Mouse (Mus musculus): Measurements from ENCODE around the gene Fbln7. TPM values are rescaled to one million over a fixed set of nuclear protein-coding genes. Genes with fewer than 3 reads are reported as not detected.

The Fbln7 gene
- polyA plus RNA-seq, 1 experiment from 2014 or later: 0.90 TPM

GRCm38 (mm10) chr2:128885225-128885811 lies 22.5 kb downstream of the Fbln7 start:
- whole genome bisulfite sequencing: 83% methylated on average over 8 of the region's 8 CpGs
- H3K27me3 ChIP-seq (replicated peaks; ENCODE audit: control insufficient read depth, insufficient read depth, low read length): no peaks in the 10 kb centered on the region
- no peak for ATAC-seq (replicated peaks; ENCODE audit: low FRiP score)

GRCm38 (mm10) chr2:128887866-128888550 lies 25.2 kb downstream of the Fbln7 start:
- Histone ChIP-seq H3K9me3 (ENCODE audit: control insufficient read depth, low read length) (no peaks in the 10 kb centered on the region), H3K4me3 (ENCODE audit: low read depth, low read length) (no peak overlapping the region), H3K4me2 (no peak overlapping the region), H3K9ac (ENCODE audit: low read depth, low read length) (no peak overlapping the region), H3K27ac (ENCODE audit: low read depth, low read length) (no peak overlapping the region), H3K36me3 (ENCODE audit: control insufficient read depth, insufficient read depth, low read length) (no peaks in the 10 kb centered on the region), H3K4me1 (replicated peaks; ENCODE audit: control insufficient read depth, insufficient read depth, low read length) (no peaks in the 10 kb centered on the region), H3K27me3 (replicated peaks; ENCODE audit: control insufficient read depth, insufficient read depth, low read length) (peaks cover 8% of the 10 kb centered on the region)
- DNase-seq (ENCODE audit: low spot score) (no peak), ATAC-seq (replicated peaks; ENCODE audit: low FRiP score) (no peak)
- WGBS: 68% methylated on average over 6 of the region's 6 CpGs

More at GRCm38 (mm10) chr2:128885225-128885811, 22.5 kb downstream of the Fbln7 start:
- no peaks in the 10 kb centered on the region for H3K4me1 ChIP-seq (replicated peaks; ENCODE audit: control insufficient read depth, insufficient read depth, low read length)
- no peak overlapping the region for H3K9ac ChIP-seq (ENCODE audit: low read depth, low read length)
- H3K27ac ChIP-seq (ENCODE audit: low read depth, low read length): no peak overlapping the region
- H3K36me3 ChIP-seq (ENCODE audit: control insufficient read depth, insufficient read depth, low read length): no peaks in the 10 kb centered on the region
- H3K4me2 ChIP-seq: no peak overlapping the region
- H3K9me3 ChIP-seq (ENCODE audit: control insufficient read depth, low read length): no peaks in the 10 kb centered on the region
- H3K4me3 ChIP-seq (ENCODE audit: low read depth, low read length): no peak overlapping the region
- DNase-seq (ENCODE audit: low spot score): no peak

GRCm38 (mm10) chr2:128890661-128891335 lies 28.0 kb downstream of the Fbln7 start:
- H3K9me3 ChIP-seq (ENCODE audit: control insufficient read depth, low read length): no peaks in the 10 kb centered on the region
- DNase-seq (ENCODE audit: low spot score): no peak
- H3K4me2 ChIP-seq: no peak overlapping the region
- no peak overlapping the region for H3K9ac ChIP-seq (ENCODE audit: low read depth, low read length)
- no peaks in the 10 kb centered on the region for H3K4me1 ChIP-seq (replicated peaks; ENCODE audit: control insufficient read depth, insufficient read depth, low read length)
- no peak for ATAC-seq (replicated peaks; ENCODE audit: low FRiP score)
- H3K36me3 ChIP-seq (ENCODE audit: control insufficient read depth, insufficient read depth, low read length): no peaks in the 10 kb centered on the region
- H3K27me3 ChIP-seq (replicated peaks; ENCODE audit: control insufficient read depth, insufficient read depth, low read length): peaks cover 8% of the 10 kb centered on the region
- no peak overlapping the region for H3K4me3 ChIP-seq (ENCODE audit: low read depth, low read length)
- H3K27ac ChIP-seq (ENCODE audit: low read depth, low read length): no peak overlapping the region
- 78% methylated on average over 4 of the region's 4 CpGs for WGBS

GRCm38 (mm10) chr2:128892180-128892721 lies 29.5 kb downstream of the Fbln7 start:
- peak overlapping the region; percentile 64 for H3K4me2 ChIP-seq
- ATAC-seq (replicated peaks; ENCODE audit: low FRiP score) (no peak), DNase-seq (ENCODE audit: low spot score) (no peak)
- WGBS: 8% methylated on average over 35 of the region's 37 CpGs
- H3K4me3 ChIP-seq (ENCODE audit: low read depth, low read length): peak overlapping the region; percentile 34
- H3K27me3 ChIP-seq (replicated peaks; ENCODE audit: control insufficient read depth, insufficient read depth, low read length): peaks cover 8% of the 10 kb centered on the region
- no peaks in the 10 kb centered on the region for H3K4me1 ChIP-seq (replicated peaks; ENCODE audit: control insufficient read depth, insufficient read depth, low read length)
- no peak overlapping the region for H3K27ac ChIP-seq (ENCODE audit: low read depth, low read length)
- no peaks in the 10 kb centered on the region for H3K9me3 ChIP-seq (ENCODE audit: control insufficient read depth, low read length)
- no peak overlapping the region for H3K9ac ChIP-seq (ENCODE audit: low read depth, low read length)
- H3K36me3 ChIP-seq (ENCODE audit: control insufficient read depth, insufficient read depth, low read length): no peaks in the 10 kb centered on the region

GRCm38 (mm10) chr2:128902843-128903242 lies 40.1 kb downstream of the Fbln7 start:
- H3K27ac ChIP-seq (ENCODE audit: low read depth, low read length): no peak overlapping the region
- DNase-seq (ENCODE audit: low spot score) (no peak), ATAC-seq (replicated peaks; ENCODE audit: low FRiP score) (no peak)
- H3K9ac ChIP-seq (ENCODE audit: low read depth, low read length): no peak overlapping the region
- no peaks in the 10 kb centered on the region; the same call in 1 of the 2 replicates for H3K9me3 ChIP-seq (ENCODE audit: control insufficient read depth, low read length)
- no peaks in the 10 kb centered on the region for H3K27me3 ChIP-seq (replicated peaks; ENCODE audit: control insufficient read depth, insufficient read depth, low read length)
- no peaks in the 10 kb centered on the region for H3K36me3 ChIP-seq (ENCODE audit: control insufficient read depth, insufficient read depth, low read length)
- H3K4me3 ChIP-seq (ENCODE audit: low read depth, low read length): no peak overlapping the region
- no peak overlapping the region for H3K4me2 ChIP-seq
- 81% methylated on average over 6 of the region's 6 CpGs for WGBS
- no peaks in the 10 kb centered on the region for H3K4me1 ChIP-seq (replicated peaks; ENCODE audit: control insufficient read depth, insufficient read depth, low read length)

GRCm38 (mm10) chr2:128903661-128904060 lies 40.9 kb downstream of the Fbln7 start:
- no peaks in the 10 kb centered on the region for H3K4me1 ChIP-seq (replicated peaks; ENCODE audit: control insufficient read depth, insufficient read depth, low read length)
- no peak overlapping the region for H3K27ac ChIP-seq (ENCODE audit: low read depth, low read length)
- H3K9ac ChIP-seq (ENCODE audit: low read depth, low read length): no peak overlapping the region
- 81% methylated on average over 3 of the region's 3 CpGs for whole genome bisulfite sequencing
- no peaks in the 10 kb centered on the region for H3K27me3 ChIP-seq (replicated peaks; ENCODE audit: control insufficient read depth, insufficient read depth, low read length)
- ATAC-seq (replicated peaks; ENCODE audit: low FRiP score) (no peak), DNase-seq (ENCODE audit: low spot score) (no peak)
- H3K9me3 ChIP-seq (ENCODE audit: control insufficient read depth, low read length): no peaks in the 10 kb centered on the region; the same call in 1 of the 2 replicates
- no peak overlapping the region for H3K4me3 ChIP-seq (ENCODE audit: low read depth, low read length)
- H3K36me3 ChIP-seq (ENCODE audit: control insufficient read depth, insufficient read depth, low read length): no peaks in the 10 kb centered on the region
- no peak overlapping the region for H3K4me2 ChIP-seq

GRCm38 (mm10) chr2:128914978-128915377 lies 52.2 kb downstream of the Fbln7 start:
- no peaks in the 10 kb centered on the region for H3K27me3 ChIP-seq (replicated peaks; ENCODE audit: control insufficient read depth, insufficient read depth, low read length)
- H3K36me3 ChIP-seq (ENCODE audit: control insufficient read depth, insufficient read depth, low read length): no peaks in the 10 kb centered on the region
- H3K27ac ChIP-seq (ENCODE audit: low read depth, low read length): no peak overlapping the region
- no peak overlapping the region for H3K4me2 ChIP-seq
- no peak overlapping the region for H3K4me3 ChIP-seq (ENCODE audit: low read depth, low read length)
- 65% methylated on average over 4 of the region's 4 CpGs for WGBS
- H3K9ac ChIP-seq (ENCODE audit: low read depth, low read length): no peak overlapping the region
- no peaks in the 10 kb centered on the region for H3K9me3 ChIP-seq (ENCODE audit: control insufficient read depth, low read length)
- no peak for ATAC-seq (replicated peaks; ENCODE audit: low FRiP score)
- DNase-seq (ENCODE audit: low spot score): no peak
- H3K4me1 ChIP-seq (replicated peaks; ENCODE audit: control insufficient read depth, insufficient read depth, low read length): no peaks in the 10 kb centered on the region

GRCm38 (mm10) chr2:128916528-128916927 lies 53.7 kb downstream of the Fbln7 start:
- Histone ChIP-seq H3K4me3 (ENCODE audit: low read depth, low read length) (no peak overlapping the region), H3K9ac (ENCODE audit: low read depth, low read length) (no peak overlapping the region), H3K36me3 (ENCODE audit: control insufficient read depth, insufficient read depth, low read length) (no peaks in the 10 kb centered on the region), H3K4me2 (no peak overlapping the region), H3K27me3 (replicated peaks; ENCODE audit: control insufficient read depth, insufficient read depth, low read length) (no peaks in the 10 kb centered on the region), H3K27ac (ENCODE audit: low read depth, low read length) (no peak overlapping the region), H3K4me1 (replicated peaks; ENCODE audit: control insufficient read depth, insufficient read depth, low read length) (no peaks in the 10 kb centered on the region), H3K9me3 (ENCODE audit: control insufficient read depth, low read length) (no peaks in the 10 kb centered on the region)
- 73% methylated on average over 3 of the region's 3 CpGs for WGBS
- ATAC-seq (replicated peaks; ENCODE audit: low FRiP score) (no peak), DNase-seq (ENCODE audit: low spot score) (no peak)
